ENCODE assay signal across 9 mouse cellular contexts in the genomic region with DNA sequence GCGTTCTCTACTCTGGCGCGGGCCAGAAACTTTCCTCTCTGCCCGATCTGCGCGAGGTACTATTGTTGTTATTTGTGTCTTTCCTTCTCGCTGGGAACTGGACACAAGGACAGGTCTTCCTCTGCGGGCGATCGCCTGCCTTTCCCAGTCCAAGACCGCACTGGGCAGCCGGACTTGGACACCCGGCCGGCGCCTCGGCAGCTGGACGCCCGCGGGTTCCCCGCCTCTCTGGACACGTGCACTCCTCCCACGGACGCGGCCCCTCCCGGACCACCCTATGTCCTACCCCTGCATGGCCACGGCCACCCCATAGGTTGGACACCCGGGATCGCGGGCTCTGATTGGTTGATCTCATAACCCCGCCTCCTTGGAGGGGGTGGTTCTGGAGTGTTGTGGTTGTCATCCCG. TPM values are rescaled to one million over a fixed set of nuclear protein-coding genes. Genes with fewer than 3 reads are reported as not detected.
DNase-seq lines count a peak whose midpoint lies in the region; ATAC-seq lines count a peak whose summit lies in the region.
"Had no signal": no experiment of that assay in that cellular context is flagged by ENCODE, and none has a peak within 500 bp of the region (broad histone marks: within the 10 kb centered on the region; RNA-seq: fewer than 3 reads in every experiment).

No protein-coding gene starts in this region.

- no peaks in the 10 kb centered on the region for H3K36me3 ChIP-seq in hindbrain, embryonic 12.5 days
- H3K36me3 ChIP-seq in lung, embryonic 16.5 days (ENCODE audit: control insufficient read depth, insufficient read depth, low read length) = no peaks in the 10 kb centered on the region
- H3K36me3 ChIP-seq: G1E had no signal

- H3K9me3 ChIP-seq in hindbrain, embryonic 12.5 days (replicated peaks) = no peaks in the 10 kb centered on the region
- no peaks in the 10 kb centered on the region for H3K9me3 ChIP-seq in lung, embryonic 16.5 days (ENCODE audit: control insufficient read depth, low read length)

- H3K4me2 ChIP-seq in hindbrain, embryonic 12.5 days (replicated peaks) = peak overlapping the region; percentile 91
- H3K4me2 ChIP-seq in lung, embryonic 16.5 days (ENCODE audit: low read depth, low read length) = peak overlapping the region; percentile 100

- H3K4me3 ChIP-seq in hindbrain, embryonic 12.5 days = peak overlapping the region; percentile 77
- H3K4me3 ChIP-seq in lung, embryonic 16.5 days (ENCODE audit: low read length) = peak overlapping the region; percentile 69

- peak; percentile 59 for DNase-seq in R1 (ENCODE audit: low read depth, low spot score)
- peak; percentile 82 to 87 for DNase-seq in cerebellum, postnatal 36 days
- peak; percentile 88 for DNase-seq in frontal cortex, postnatal 36 days (ENCODE audit: low spot score in 2 of 2)
- DNase-seq in layer of hippocampus, postnatal 10 days (ENCODE audit: low spot score in 2 of 2) = peak; percentile 83 to 89
- DNase-seq in retina, postnatal 1 day = peak; percentile 90
- DNase-seq in yolk sac, embryonic 10.5 days (ENCODE audit: low spot score) = peak; percentile 50

- no peaks in the 10 kb centered on the region for H3K27me3 ChIP-seq in hindbrain, embryonic 12.5 days
- H3K27me3 ChIP-seq in lung, embryonic 16.5 days (ENCODE audit: control insufficient read depth, insufficient read depth, low read depth, low read length) = peaks cover 41% of the 10 kb centered on the region

- H3K4me1 ChIP-seq in hindbrain, embryonic 12.5 days = peaks cover 33% of the 10 kb centered on the region
- H3K4me1 ChIP-seq in lung, embryonic 16.5 days (replicated peaks; ENCODE audit: control insufficient read depth, insufficient read depth, low read length) = peaks cover 17% of the 10 kb centered on the region; the same call in 1 of the 2 replicates

- peak; percentile 85 for ATAC-seq in hindbrain, embryonic 12.5 days (ENCODE audit: low FRiP score)
- peak; percentile 79 for ATAC-seq in lung, embryonic 16.5 days (ENCODE audit: low read depth)

- H3K9ac ChIP-seq in hindbrain, embryonic 12.5 days = peak overlapping the region; percentile 90
- H3K9ac ChIP-seq in lung, embryonic 16.5 days (ENCODE audit: low read length) = peak overlapping the region; percentile 61

- peak overlapping the region; percentile 92 for H3K27ac ChIP-seq in hindbrain, embryonic 12.5 days
- H3K27ac ChIP-seq in lung, embryonic 16.5 days (ENCODE audit: low read length) = no peak overlapping the region

- WGBS in hindbrain, embryonic 12.5 days = under 1% methylated on average over 31 of the region's 31 CpGs
- under 1% methylated on average over 31 of the region's 31 CpGs for WGBS in lung, embryonic 16.5 days

RNA-seq across cellular contexts. Expression of gene Enox1, which starts 0.9 kb away (rescaled TPM):
- polyA plus RNA-seq in hindbrain, embryonic 12.5 days (2016; fragmentation: Nextera tagmentation; extraction: Ambion mirVana) = 36.7 and 37.9 TPM in 2 replicates
- 10 to 100 TPM; 58.5 to 64.8 TPM for total RNA-seq in layer of hippocampus, postnatal 10 days (2021)
- 2.4 TPM in 2 replicates for polyA plus RNA-seq in lung, embryonic 16.5 days (2015; fragmentation: Nextera tagmentation; extraction: Ambion mirVana)
- polyA plus RNA-seq: G1E had no signal

Comparison
In these comparisons a context has a peak if more than half of its experiments do, and no peak if none do; other contexts are left out.
1. RNA of gene Enox1, which starts 0.9 kb away (polyA plus RNA-seq): 36.7 to 37.9 TPM in hindbrain, embryonic 12.5 days; 2.4 TPM in lung, embryonic 16.5 days; every median in the first group is over 10 times any median in the second.
2. Peak in every context shown above with its lines, with median percentiles within 50 percentile points of each other: DNase-seq.